Mouse (Mus musculus) forebrain, embryonic 10.5 days (tissue): Measurements from ENCODE around the gene Mgst2. TPM values are rescaled to one million over a fixed set of nuclear protein-coding genes. Genes with fewer than 3 reads are reported as not detected.

Experiments used
- DNase-seq: peaks from one replicate; pipeline ENCODE4 v3.0.0-alpha.2; 2017; ENCODE audit warnings: low spot score; ENCODE audit errors: extremely low spot score
- H3K27ac ChIP-seq: fragments of 300-500 bp; sonication (generic); 2 replicates; pipeline ENCODE4 v1.5.1; 2016; ENCODE audit warnings: mild to moderate bottlenecking
- H3K27me3 ChIP-seq: fragments of 300-500 bp; sonication (generic); 2 replicates; pipeline ENCODE4 v1.6.1; 2016; ENCODE audit warnings: mild to moderate bottlenecking; ENCODE audit not compliant: poor library complexity, severe bottlenecking
- H3K36me3 ChIP-seq: fragments of 300-500 bp; sonication (generic); replicated peaks from 2 replicates; pipeline ENCODE4 v1.6.1; 2016; ENCODE audit warnings: mild to moderate bottlenecking, moderate library complexity
- H3K4me1 ChIP-seq: fragments of 300-500 bp; sonication (generic); 2 replicates; pipeline ENCODE4 v1.6.1; 2016
- H3K4me3 ChIP-seq: fragments of 300-500 bp; sonication (generic); 2 replicates; pipeline ENCODE4 v1.5.1; 2016; ENCODE audit warnings: mild to moderate bottlenecking, moderate library complexity
- H3K9me3 ChIP-seq: fragments of 300-500 bp; sonication (generic); 2 replicates; pipeline ENCODE4 v1.6.1; 2016; ENCODE audit warnings: mild to moderate bottlenecking, moderate library complexity
- WGBS: fragments of 180-500 bp; shearing (Covaris S2); methylation state at CpG from one replicate; pipeline ENCODE4 v1.1.7; 2016; 5-methylcytosine and 5-hydroxymethylcytosine counted together
- polyA plus RNA-seq: library from polyadenylated mRNA; unstranded; fragments of >200 nt; fragmentation: Nextera tagmentation; extraction: Ambion mirVana; gene quantifications from 2 replicates; pipeline ENCODE4 v1.2.1, GENCODE M21; 2016

The Mgst2 gene
- polyA plus RNA-seq, 1 experiment from 2014 or later, result 0.67 TPM

DNA sequence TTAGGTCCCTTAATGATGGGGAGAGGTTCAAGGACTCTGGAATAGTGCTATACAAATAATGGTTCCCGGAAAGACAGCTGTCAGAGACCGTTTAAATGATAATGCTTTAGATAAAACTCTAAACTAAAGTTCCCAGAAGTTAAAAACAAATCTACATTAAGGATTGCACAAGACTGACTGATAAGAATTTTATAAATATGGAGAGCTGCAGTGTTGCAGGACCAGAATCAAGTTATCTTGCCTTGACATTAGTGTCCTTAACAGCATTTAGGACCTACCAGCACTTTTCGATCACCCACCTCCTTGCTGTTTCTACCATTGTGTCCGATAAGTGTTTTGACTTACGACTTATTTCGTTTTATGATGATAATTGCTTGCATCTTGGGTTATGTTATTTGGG, 21.9 kb upstream of the Mgst2 start:
- H3K27me3 ChIP-seq, result no peaks in the 10 kb centered on the region
- 0 out of 2 replicates have a peak, but pooled peaks cover 7% of the 10 kb centered on the region for H3K4me1 ChIP-seq
- WGBS, result 91% methylated on average over 6 of the region's 6 CpGs
- H3K36me3 ChIP-seq, result no peaks in the 10 kb centered on the region
- no peak overlapping the region for H3K4me3 ChIP-seq
- no peak for DNase-seq
- peaks cover 5% of the 10 kb centered on the region; the same call in 1 of the 2 replicates for H3K9me3 ChIP-seq
- no peak overlapping the region for H3K27ac ChIP-seq

DNA sequence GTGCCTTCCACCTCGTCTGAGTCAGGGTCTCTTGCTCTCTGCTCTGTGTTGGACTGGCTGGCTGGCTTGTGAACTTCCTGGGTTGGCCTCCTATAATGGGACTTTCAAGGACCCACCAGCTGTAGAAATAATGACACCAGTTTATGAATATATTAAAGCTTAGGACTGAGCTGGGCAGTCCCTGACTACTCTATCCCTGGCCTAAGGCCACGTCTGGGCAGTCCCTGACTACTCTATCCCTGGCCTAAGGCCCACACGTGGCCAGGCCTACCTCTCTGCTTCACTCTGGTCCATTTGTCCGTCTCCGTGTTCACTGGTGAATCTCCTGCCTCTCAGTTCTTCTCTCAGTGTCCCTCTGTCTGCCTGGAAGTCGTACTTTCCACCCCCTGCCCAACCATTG, 14.7 kb upstream of the Mgst2 start:
- Histone ChIP-seq H3K9me3 (peaks cover 3% of the 10 kb centered on the region; the same call in 1 of the 2 replicates), H3K36me3 (no peaks in the 10 kb centered on the region), H3K27me3 (no peaks in the 10 kb centered on the region), H3K4me1 (peaks cover 24% of the 10 kb centered on the region), H3K4me3 (no peak overlapping the region), H3K27ac (no peak overlapping the region)
- DNase-seq, result no peak
- 82% methylated on average over 6 of the region's 6 CpGs for WGBS

DNA sequence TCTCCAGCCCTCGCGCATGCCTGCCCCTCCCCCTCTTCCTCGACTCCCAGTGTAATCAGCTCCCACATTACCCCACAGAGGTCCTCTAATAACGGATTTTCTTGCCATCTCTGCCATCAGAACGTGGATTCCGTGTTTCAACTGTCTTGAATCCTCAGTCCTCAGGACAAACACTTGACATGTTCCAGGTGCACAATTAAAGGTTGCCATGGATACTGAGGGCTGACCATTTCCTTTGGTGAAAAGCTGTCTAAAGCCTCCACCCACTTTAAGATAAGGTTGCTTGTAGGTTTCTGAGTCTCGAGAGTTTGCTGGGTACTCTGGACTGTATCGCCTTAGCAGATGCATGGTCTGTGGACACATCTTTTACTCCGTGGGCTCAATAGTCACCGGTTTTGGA, 13.9 kb upstream of the Mgst2 start:
- 83% methylated on average over 10 of the region's 10 CpGs for WGBS

DNA sequence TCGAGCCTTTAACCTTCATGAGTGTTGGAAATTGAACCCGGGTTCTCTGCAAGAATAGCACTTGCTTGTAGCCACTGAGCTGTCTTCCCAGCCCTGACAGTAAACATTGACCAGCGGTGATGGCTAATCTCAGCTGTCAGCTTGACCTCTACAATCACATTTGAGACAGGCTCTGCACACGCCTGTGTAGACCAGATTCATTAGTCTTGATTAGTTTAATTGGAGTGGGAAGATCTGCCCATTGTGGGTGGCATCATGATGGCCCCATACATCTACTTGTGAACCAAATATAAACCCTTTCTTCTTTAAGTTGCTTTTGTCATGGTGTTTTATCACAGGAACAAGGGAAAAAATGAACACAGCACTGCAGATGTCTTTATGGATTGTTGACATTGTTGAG, 12.8 kb upstream of the Mgst2 start:
- 90% methylated on average over 4 of the region's 4 CpGs for WGBS
- Histone ChIP-seq H3K4me1 (peaks cover 29% of the 10 kb centered on the region), H3K4me3 (no peak overlapping the region), H3K36me3 (no peaks in the 10 kb centered on the region), H3K27me3 (no peaks in the 10 kb centered on the region), H3K27ac (no peak overlapping the region), H3K9me3 (peaks cover 3% of the 10 kb centered on the region; the same call in 1 of the 2 replicates)
- no peak for DNase-seq

More for the DNA sequence above, 13.9 kb upstream of the Mgst2 start:
- Histone ChIP-seq H3K27me3 (no peaks in the 10 kb centered on the region), H3K4me3 (no peak overlapping the region), H3K9me3 (peaks cover 3% of the 10 kb centered on the region; the same call in 1 of the 2 replicates), H3K27ac (no peak overlapping the region), H3K36me3 (no peaks in the 10 kb centered on the region), H3K4me1 (peaks cover 24% of the 10 kb centered on the region)
- no peak for DNase-seq

DNA sequence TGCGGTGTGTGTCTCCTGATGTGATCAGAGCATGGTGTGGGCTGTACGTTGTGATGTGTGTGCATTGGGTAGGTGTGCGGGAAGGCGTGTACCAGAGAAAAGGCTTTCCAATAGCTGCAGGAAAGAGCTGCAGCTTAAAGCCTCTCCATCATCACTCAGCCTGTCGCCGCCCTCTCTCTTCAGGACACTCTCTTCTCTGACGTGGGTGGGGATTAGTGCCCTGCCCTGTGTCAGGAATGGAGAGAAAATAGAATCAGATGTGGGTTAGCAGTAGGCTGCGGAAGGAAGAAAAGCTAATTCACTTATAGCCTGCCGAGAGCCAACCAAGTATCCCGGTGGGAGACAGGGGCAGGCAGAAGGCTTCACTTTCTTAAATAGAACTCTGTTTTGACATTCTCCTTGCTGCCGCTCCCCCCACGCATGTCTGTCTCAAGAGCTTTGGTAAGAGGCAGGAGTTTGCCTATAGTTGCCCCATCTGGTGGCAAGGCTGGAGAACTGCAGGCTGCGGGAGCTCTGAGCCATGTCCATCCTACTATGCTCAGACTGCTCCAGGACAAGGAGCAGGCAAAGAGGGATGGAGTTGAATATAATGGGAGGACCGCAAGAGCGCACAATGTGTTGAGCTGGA, 12.0 kb upstream of the Mgst2 start:
- no peaks in the 10 kb centered on the region for H3K36me3 ChIP-seq
- H3K27me3 ChIP-seq, result no peaks in the 10 kb centered on the region
- peak overlapping the region; percentile 41; the same call in 1 of the 2 replicates for H3K27ac ChIP-seq
- peaks cover 3% of the 10 kb centered on the region; the same call in 1 of the 2 replicates for H3K9me3 ChIP-seq
- H3K4me3 ChIP-seq, result peak overlapping the region; percentile 24; the same call in 1 of the 2 replicates
- peak; percentile 80 for DNase-seq
- H3K4me1 ChIP-seq, result peaks cover 34% of the 10 kb centered on the region
- WGBS, result 40% methylated on average over 15 of the region's 15 CpGs

DNA sequence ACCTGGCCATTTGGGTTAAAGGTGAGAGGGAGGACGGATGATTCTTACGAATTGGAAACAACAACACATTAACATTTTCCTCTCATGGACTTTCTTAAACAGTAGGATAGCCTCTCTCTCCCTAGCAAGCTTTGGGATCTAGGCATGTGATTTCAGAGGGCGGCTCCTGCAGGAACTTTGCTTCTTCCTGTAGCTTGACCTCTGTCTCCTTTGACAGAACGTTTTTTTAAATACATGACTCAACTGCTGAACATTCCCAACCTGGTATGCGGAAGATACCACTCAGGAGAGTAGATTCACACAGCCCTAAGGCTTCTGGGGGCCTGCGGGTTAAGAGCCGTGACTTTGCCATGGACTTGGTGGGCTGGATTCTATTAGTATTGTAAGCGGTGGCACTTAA, 10.7 kb upstream of the Mgst2 start:
- Histone ChIP-seq H3K4me1 (peaks cover 40% of the 10 kb centered on the region), H3K4me3 (no peak overlapping the region), H3K27ac (no peak overlapping the region), H3K9me3 (peaks cover 3% of the 10 kb centered on the region; the same call in 1 of the 2 replicates), H3K36me3 (no peaks in the 10 kb centered on the region), H3K27me3 (no peaks in the 10 kb centered on the region)
- 73% methylated on average over 8 of the region's 8 CpGs for WGBS
- no peak for DNase-seq

DNA sequence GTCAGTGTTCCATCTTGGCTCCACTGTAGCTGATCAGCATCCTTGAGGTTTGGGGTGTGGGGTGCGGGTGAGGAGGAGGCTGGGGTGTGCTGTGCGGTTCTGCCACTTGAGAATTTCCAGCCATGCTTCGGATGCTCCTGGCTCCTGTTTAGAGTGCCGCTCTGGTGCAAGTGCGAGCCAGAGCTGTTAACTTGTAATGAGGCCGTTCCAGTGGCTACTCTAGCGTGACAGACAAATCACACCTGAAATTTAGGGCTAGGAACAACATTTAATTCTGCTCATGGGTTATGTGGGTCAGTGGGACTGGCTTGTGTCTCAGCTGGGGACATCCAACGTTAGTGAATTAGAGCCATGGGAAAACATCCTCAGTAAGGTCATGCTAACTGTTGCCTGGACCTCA, 10.2 kb upstream of the Mgst2 start:
- no peaks in the 10 kb centered on the region for H3K27me3 ChIP-seq
- no peak overlapping the region for H3K4me3 ChIP-seq
- WGBS, result 83% methylated on average over 8 of the region's 8 CpGs
- no peak overlapping the region for H3K27ac ChIP-seq
- peaks cover 40% of the 10 kb centered on the region for H3K4me1 ChIP-seq
- no peaks in the 10 kb centered on the region; the same call in 1 of the 2 replicates for H3K9me3 ChIP-seq
- H3K36me3 ChIP-seq, result no peaks in the 10 kb centered on the region
- DNase-seq, result no peak

DNA sequence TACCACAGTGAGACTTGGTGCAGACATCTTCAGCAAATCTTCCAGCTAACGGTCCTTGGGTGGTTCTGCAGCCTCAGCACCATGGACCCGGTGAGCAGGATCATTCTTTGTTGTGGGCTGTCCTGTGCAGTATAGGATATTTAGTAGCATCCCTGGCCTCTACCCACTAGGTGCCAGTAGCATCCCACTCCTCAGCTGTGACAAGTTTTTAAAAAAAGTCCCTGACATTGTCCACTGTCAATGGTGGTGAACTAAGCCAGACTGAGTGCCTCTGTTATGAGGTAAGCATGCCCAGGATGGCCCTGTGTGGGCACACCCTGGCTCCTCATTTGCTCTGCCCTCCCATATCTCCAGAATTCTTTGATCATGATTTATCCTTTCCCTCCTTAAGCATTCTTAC, 9.0 kb upstream of the Mgst2 start:
- Histone ChIP-seq H3K27ac (no peak overlapping the region), H3K36me3 (no peaks in the 10 kb centered on the region), H3K4me3 (no peak overlapping the region), H3K4me1 (peaks cover 40% of the 10 kb centered on the region), H3K27me3 (no peaks in the 10 kb centered on the region), H3K9me3 (no peaks in the 10 kb centered on the region)
- WGBS, result 90% methylated on average over 2 of the region's 2 CpGs
- DNase-seq, result no peak

DNA sequence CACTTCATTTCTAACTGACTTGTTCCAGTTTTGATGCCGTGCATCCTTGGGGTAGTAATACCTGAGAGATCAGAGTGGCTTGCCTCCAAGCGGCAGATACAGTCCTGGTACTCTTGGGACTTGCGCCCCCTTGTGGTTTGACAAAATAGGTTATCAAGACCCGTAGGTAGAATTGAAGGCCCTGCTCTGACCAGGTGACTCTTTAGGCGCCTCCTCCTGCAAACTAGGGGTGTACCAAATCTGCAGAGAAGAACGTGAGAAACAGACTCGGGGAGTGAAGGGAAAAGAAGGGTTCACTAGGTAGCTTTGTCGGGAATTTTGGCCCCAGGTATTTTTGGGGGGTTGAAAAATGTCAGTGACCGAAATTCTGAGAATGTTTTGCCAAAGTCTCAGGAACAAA, 7.9 kb upstream of the Mgst2 start:
- H3K27me3 ChIP-seq, result no peaks in the 10 kb centered on the region
- peak; percentile 80 for DNase-seq
- H3K27ac ChIP-seq, result peak overlapping the region; percentile 84
- H3K36me3 ChIP-seq, result no peaks in the 10 kb centered on the region
- H3K4me1 ChIP-seq, result peaks cover 40% of the 10 kb centered on the region
- no peaks in the 10 kb centered on the region for H3K9me3 ChIP-seq
- H3K4me3 ChIP-seq, result peak overlapping the region; percentile 40
- 4% methylated on average over 9 of the region's 9 CpGs for WGBS

DNA sequence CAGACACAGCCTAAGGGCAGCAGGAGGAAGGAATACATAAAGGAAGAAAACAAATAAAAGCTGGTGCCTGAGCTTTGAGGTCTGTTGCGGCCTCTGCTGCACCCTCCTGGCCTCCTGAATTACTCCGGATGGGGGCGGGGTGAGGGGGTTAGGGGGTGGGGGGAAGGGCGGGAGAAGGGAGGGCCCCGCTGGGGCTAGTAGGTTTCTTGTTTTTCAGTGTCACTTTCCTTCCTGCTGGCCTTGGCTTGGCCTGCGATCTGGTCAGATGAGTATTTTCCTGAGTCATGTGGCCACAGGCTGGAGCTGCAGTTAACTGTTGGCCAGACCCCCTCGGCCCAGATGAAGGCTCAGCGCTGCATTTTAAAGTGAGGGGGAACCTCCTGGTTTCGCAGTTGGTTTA, 7.5 kb upstream of the Mgst2 start:
- Histone ChIP-seq H3K27me3 (no peaks in the 10 kb centered on the region), H3K4me3 (peak overlapping the region; percentile 40), H3K9me3 (no peaks in the 10 kb centered on the region), H3K27ac (peak overlapping the region; percentile 84), H3K4me1 (peaks cover 40% of the 10 kb centered on the region), H3K36me3 (no peaks in the 10 kb centered on the region)
- WGBS, result 6% methylated on average over 9 of the region's 9 CpGs
- DNase-seq, result peak; percentile 66

DNA sequence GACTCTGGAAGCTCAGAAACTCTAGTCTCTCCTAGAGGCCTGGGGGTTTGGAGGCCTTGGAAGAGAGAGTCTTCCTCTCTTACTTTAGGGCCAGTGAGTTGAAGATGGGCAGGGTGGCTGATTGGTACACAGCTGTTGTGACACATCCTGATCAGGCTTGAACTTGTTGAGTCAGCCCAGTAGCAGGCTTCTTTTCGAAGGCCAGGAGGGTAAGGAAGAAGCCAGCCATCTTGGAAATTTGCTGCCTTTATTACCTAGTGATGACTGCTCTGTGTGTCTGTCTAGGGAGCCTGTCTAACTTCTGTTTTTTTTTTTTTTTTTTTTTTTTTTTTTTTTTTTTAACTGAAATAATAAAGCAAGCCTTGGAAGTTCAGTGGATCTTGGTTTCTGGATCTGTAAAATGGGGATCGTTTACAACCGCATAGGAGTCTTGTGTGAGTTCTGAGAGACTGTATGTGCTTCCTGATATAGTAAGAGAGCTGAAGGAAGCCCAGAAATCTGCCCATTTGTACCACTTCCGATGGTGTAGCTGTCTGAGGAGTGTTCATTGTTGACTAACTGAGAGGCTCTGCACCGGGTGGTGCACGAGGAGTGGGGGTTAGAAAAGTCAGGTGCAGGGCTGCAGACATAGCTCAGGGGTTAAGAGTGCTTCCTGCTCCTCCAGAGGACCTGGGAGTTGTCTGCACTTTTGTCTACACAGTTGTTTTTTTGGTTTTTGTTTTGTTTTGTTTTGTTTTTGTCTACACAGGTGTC, 5.7 kb upstream of the Mgst2 start:
- WGBS, result 86% methylated on average over 6 of the region's 6 CpGs
- DNase-seq, result no peak
- H3K4me3 ChIP-seq, result no peak overlapping the region
- no peak overlapping the region for H3K27ac ChIP-seq
- H3K27me3 ChIP-seq, result no peaks in the 10 kb centered on the region
- peaks cover 28% of the 10 kb centered on the region for H3K4me1 ChIP-seq
- H3K36me3 ChIP-seq, result no peaks in the 10 kb centered on the region
- H3K9me3 ChIP-seq, result no peaks in the 10 kb centered on the region

DNA sequence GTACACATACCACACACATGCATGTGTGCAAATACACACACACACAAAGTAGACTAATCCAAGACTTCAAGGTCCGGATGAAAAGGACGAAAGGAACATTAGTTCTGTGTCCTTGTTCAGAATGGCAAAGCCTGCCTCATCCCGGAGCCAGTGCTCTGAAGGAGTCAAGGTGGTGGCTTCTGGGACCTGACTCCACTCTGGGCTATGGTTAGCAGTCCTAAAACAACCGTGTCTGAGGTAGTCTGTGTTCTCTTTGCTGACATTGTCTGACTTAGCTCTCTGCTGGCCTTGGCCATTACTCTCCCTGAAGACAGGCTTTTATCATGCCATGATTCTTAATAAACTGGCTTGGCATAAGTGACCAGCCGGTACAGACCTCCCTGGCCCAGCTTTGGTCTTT, 745 bp upstream of the Mgst2 start:
- Histone ChIP-seq H3K27me3 (no peaks in the 10 kb centered on the region), H3K4me3 (no peak overlapping the region), H3K36me3 (no peaks in the 10 kb centered on the region), H3K4me1 (peaks cover 12% of the 10 kb centered on the region), H3K9me3 (no peaks in the 10 kb centered on the region), H3K27ac (no peak overlapping the region)
- DNase-seq, result no peak
- WGBS, result 88% methylated on average over 5 of the region's 5 CpGs

DNA sequence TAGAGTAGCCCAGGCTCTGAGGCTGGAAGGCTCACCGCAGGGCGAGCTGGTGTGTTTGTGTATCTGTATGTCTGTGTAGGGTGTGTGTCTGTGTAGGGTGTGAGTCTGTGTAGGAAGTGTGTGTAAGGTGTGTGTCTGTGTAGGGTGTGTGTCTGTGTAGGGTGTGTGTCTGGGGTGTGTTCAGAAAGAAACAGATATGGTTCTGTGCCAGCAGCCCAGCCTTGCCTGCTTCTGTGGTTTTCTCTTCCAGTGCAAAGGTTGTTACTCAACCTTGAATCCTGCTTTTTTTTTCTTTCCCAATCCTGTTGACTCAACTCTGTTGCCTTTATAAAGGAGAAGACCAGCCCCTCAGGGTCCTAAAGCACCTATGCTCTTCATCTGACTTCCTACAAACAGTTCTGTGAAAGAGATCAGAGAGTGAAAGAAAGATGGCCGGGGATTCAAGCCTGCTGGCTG, 689 bp downstream of the Mgst2 start:
- Histone ChIP-seq H3K36me3 (no peaks in the 10 kb centered on the region), H3K27ac (no peak overlapping the region), H3K27me3 (no peaks in the 10 kb centered on the region), H3K9me3 (no peaks in the 10 kb centered on the region), H3K4me1 (peaks cover 12% of the 10 kb centered on the region), H3K4me3 (no peak overlapping the region)
- no peak for DNase-seq
- 82% methylated on average over 3 of the region's 3 CpGs for WGBS
